Mouse (Mus musculus): ENCODE data around the gene Cisd2.

DNA sequence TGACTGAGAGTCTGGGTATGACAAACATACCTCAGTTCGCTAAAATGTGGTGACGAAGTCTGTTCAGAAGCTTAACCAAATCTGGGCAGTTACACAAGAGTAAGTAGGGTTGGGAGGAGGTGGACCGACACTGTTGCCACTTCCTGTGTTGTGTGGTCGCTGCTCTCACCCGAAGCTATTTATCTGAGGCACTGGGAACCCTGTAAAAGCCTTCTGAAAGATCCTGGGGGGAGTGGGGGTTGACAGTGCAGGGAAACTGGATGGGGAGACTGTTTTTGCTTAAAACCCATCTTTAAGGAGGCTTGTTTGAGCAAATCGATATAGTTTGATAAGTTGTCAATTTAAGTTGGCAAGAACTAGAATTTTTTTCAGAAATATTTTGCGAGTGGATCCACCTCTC lies 16.5 kb upstream of the Cisd2 start:
- TF ChIP-seq CTCF (IDR thresholded peaks at IDR 0.05; ENCODE audit: low read depth) (no peak), EP300 (IDR thresholded peaks at IDR 0.05; ENCODE audit: low read depth) (no peak)

All from liver, postnatal 0 days (tissue).